Mouse (Mus musculus) subcutaneous adipose tissue, adult 2 months (tissue): ENCODE data around the gene Skint3. TPM values are rescaled to one million over a fixed set of nuclear protein-coding genes. Genes with fewer than 3 reads are reported as not detected.

Experiments
- polyA plus RNA-seq: library from polyadenylated mRNA; depleted of rRNA; stranded (reverse); fragments of >200 nt; gene quantifications from 2 replicates; pipeline ENCODE4 v1.2.3, GENCODE M21; 2012; ENCODE audit warnings: low replicate concordance; rRNA removed

Skint3 gene
- 0.06 and 0.10 TPM in 2 replicates for polyA plus RNA-seq

GRCm38 (mm10) chr4:112231945-112232344, at the start of gene Skint3:
Gene Skint3 (plus strand): TSS chr4:112232245.

Other genes with a start within 250 kb of the Skint3 start
- not detected in 2 replicates for gene Skint1, start 226.0 kb upstream of the Skint3 start, polyA plus RNA-seq
- gene Skint4, start 160.2 kb upstream of the Skint3 start, polyA plus RNA-seq = not detected in 2 replicates
- gene Skint9, start 201.7 kb downstream of the Skint3 start, polyA plus RNA-seq = not detected in 2 replicates